Mouse (Mus musculus) adrenal gland (tissue): ENCODE results near the gene Dbh.

Source experiments
- intact Hi-C: fragments of 180-260 bp; cut with DNase I; formaldehyde crosslinking; loops from one replicate; pipeline ENCODE4 v1.15.1; 2025

Dbh gene

GRCm38 (mm10) chr2:27211966-27212893 is 47.2 kb downstream of the Dbh start:
- intact Hi-C loops = no loop called here

- intact Hi-C loops = no loop called here
These were observed 50.5 kb downstream of the Dbh start for GRCm38 (mm10) chr2:27215537-27215936.

- intact Hi-C loops = no loop called here
These were observed 53.1 kb downstream of the Dbh start for GRCm38 (mm10) chr2:27218121-27218544.

- intact Hi-C loops = no loop called here
These were observed 53.5 kb downstream of the Dbh start for GRCm38 (mm10) chr2:27218569-27218968.

- intact Hi-C loops = no loop called here
These were observed 58.0 kb downstream of the Dbh start for GRCm38 (mm10) chr2:27223012-27223421.

- intact Hi-C loops = no loop called here
These were observed 61.5 kb downstream of the Dbh start for GRCm38 (mm10) chr2:27226572-27226971.

- intact Hi-C loops = no loop called here
These were observed 63.9 kb downstream of the Dbh start for GRCm38 (mm10) chr2:27228809-27229480.

GRCm38 (mm10) chr2:27229481-27230105 is 64.6 kb downstream of the Dbh start:
- intact Hi-C loops = no loop called here

- intact Hi-C loops = no loop called here
These were observed 67.3 kb downstream of the Dbh start for GRCm38 (mm10) chr2:27232376-27232775.
